Mouse (Mus musculus): Measurements from ENCODE around the gene Med18.

- TF ChIP-seq CTCF (IDR thresholded peaks at IDR 0.05; ENCODE audit: low read depth) (no peak), EP300 (IDR thresholded peaks at IDR 0.05; ENCODE audit: low read depth) (no peak)
Measured at GRCm38 (mm10) chr4:132484231-132484630, 20.5 kb upstream of the Med18 start.

Measured in heart, postnatal 0 days (tissue).